Mouse (Mus musculus): ENCODE data around the gene Fermt3. TPM values are rescaled to one million over a fixed set of nuclear protein-coding genes. Genes with fewer than 3 reads are reported as not detected.

Fermt3 gene
- polyA plus RNA-seq, 1 experiment = 4.8 TPM

- no peak for DNase-seq (ENCODE audit: low read depth)
- no peak for TF ChIP-seq CTCF (IDR thresholded peaks at IDR 0.05; ENCODE audit: borderline replicate concordance, extremely low read depth, insufficient read depth, insufficient read length)
Measured at GRCm38 (mm10) chr19:6977759-6978638, 41.3 kb downstream of the Fermt3 start.

GRCm38 (mm10) chr19:6975537-6976521, 43.4 kb downstream of the Fermt3 start, which contains the start of gene Plcb3:
TSS of gene Plcb3 (minus strand) at chr19:6976470.
- TF ChIP-seq POLR2A (IDR thresholded peaks at IDR 0.05; ENCODE audit: borderline replicate concordance, extremely low read depth, insufficient read depth, insufficient read length, poor library complexity, severe bottlenecking) (0 out of 2 replicates have a peak, but pooled peaks have one; percentile 11), CTCF (IDR thresholded peaks at IDR 0.05; ENCODE audit: borderline replicate concordance, extremely low read depth, insufficient read depth, insufficient read length) (peak; percentile 50)
- DNase-seq (ENCODE audit: low read depth) = peak; percentile 95

GRCm38 (mm10) chr19:6974211-6975205, 44.8 kb downstream of the Fermt3 start, which contains the start of gene Ppp1r14b:
TSS of gene Ppp1r14b (plus strand) at chr19:6974968.
- peak; percentile 19; the same call in 1 of the 2 replicates for TF ChIP-seq POLR2A (IDR thresholded peaks at IDR 0.05; ENCODE audit: borderline replicate concordance, extremely low read depth, insufficient read depth, insufficient read length, poor library complexity, severe bottlenecking)
- no peak for TF ChIP-seq CTCF (IDR thresholded peaks at IDR 0.05; ENCODE audit: borderline replicate concordance, extremely low read depth, insufficient read depth, insufficient read length)
- peak; percentile 96 for DNase-seq (ENCODE audit: low read depth)

GRCm38 (mm10) chr19:6973581-6974190, 45.6 kb downstream of the Fermt3 start:
- DNase-seq (ENCODE audit: low read depth) = no peak
- TF ChIP-seq POLR2A (IDR thresholded peaks at IDR 0.05; ENCODE audit: borderline replicate concordance, extremely low read depth, insufficient read depth, insufficient read length, poor library complexity, severe bottlenecking) (no peak), CTCF (IDR thresholded peaks at IDR 0.05; ENCODE audit: borderline replicate concordance, extremely low read depth, insufficient read depth, insufficient read length) (no peak)

- TF ChIP-seq CTCF (IDR thresholded peaks at IDR 0.05; ENCODE audit: borderline replicate concordance, extremely low read depth, insufficient read depth, insufficient read length) (no peak), POLR2A (IDR thresholded peaks at IDR 0.05; ENCODE audit: borderline replicate concordance, extremely low read depth, insufficient read depth, insufficient read length, poor library complexity, severe bottlenecking) (no peak)
- no peak for DNase-seq (ENCODE audit: low read depth)
Measured at GRCm38 (mm10) chr19:6972247-6972917, 46.9 kb downstream of the Fermt3 start.

- no peak for DNase-seq (ENCODE audit: low read depth)
- TF ChIP-seq POLR2A (IDR thresholded peaks at IDR 0.05; ENCODE audit: borderline replicate concordance, extremely low read depth, insufficient read depth, insufficient read length, poor library complexity, severe bottlenecking) = no peak
Measured at GRCm38 (mm10) chr19:6971644-6972043, 47.6 kb downstream of the Fermt3 start.

- peak; percentile 41 for DNase-seq (ENCODE audit: low read depth)
- TF ChIP-seq CTCF (IDR thresholded peaks at IDR 0.05; ENCODE audit: borderline replicate concordance, extremely low read depth, insufficient read depth, insufficient read length) = no peak
- no peak for TF ChIP-seq POLR2A (IDR thresholded peaks at IDR 0.05; ENCODE audit: borderline replicate concordance, extremely low read depth, insufficient read depth, insufficient read length, poor library complexity, severe bottlenecking)
Measured at GRCm38 (mm10) chr19:6970460-6971085, 48.7 kb downstream of the Fermt3 start.

- peak; percentile 67 for DNase-seq (ENCODE audit: low read depth)
- TF ChIP-seq CTCF (IDR thresholded peaks at IDR 0.05; ENCODE audit: borderline replicate concordance, extremely low read depth, insufficient read depth, insufficient read length) = peak; percentile 62
- peak; percentile 43; the same call in 1 of the 2 replicates for TF ChIP-seq POLR2A (IDR thresholded peaks at IDR 0.05; ENCODE audit: borderline replicate concordance, extremely low read depth, insufficient read depth, insufficient read length, poor library complexity, severe bottlenecking)
Measured at GRCm38 (mm10) chr19:6969665-6970381, 49.4 kb downstream of the Fermt3 start.

GRCm38 (mm10) chr19:6969291-6969664, 50.0 kb downstream of the Fermt3 start:
- TF ChIP-seq POLR2A (IDR thresholded peaks at IDR 0.05; ENCODE audit: borderline replicate concordance, extremely low read depth, insufficient read depth, insufficient read length, poor library complexity, severe bottlenecking) (no peak), CTCF (IDR thresholded peaks at IDR 0.05; ENCODE audit: borderline replicate concordance, extremely low read depth, insufficient read depth, insufficient read length) (no peak)
- DNase-seq (ENCODE audit: low read depth) = no peak
